Mouse (Mus musculus) limb, embryonic 10.5 days (tissue): ENCODE data around the gene Tenm1. TPM values are rescaled to one million over a fixed set of nuclear protein-coding genes. Genes with fewer than 3 reads are reported as not detected.

Experiments used
- DNase-seq: peaks from one replicate; pipeline ENCODE4 v3.0.0-alpha.2; 2017; ENCODE audit warnings: low spot score
- H3K27ac ChIP-seq: fragments of 300-500 bp; sonication (generic); 2 replicates; pipeline ENCODE4 v1.5.1; 2016; ENCODE audit warnings: mild to moderate bottlenecking
- H3K27me3 ChIP-seq: fragments of 300-500 bp; sonication (generic); 2 replicates; pipeline ENCODE4 v1.6.1; 2016; ENCODE audit warnings: low read depth, mild to moderate bottlenecking; ENCODE audit not compliant: poor library complexity, severe bottlenecking
- H3K36me3 ChIP-seq: fragments of 300-500 bp; sonication (generic); 2 replicates; pipeline ENCODE4 v1.6.1; 2016; ENCODE audit warnings: mild to moderate bottlenecking, moderate library complexity
- H3K4me1 ChIP-seq: fragments of 300-500 bp; sonication (generic); 2 replicates; pipeline ENCODE4 v1.6.1; 2016
- H3K4me3 ChIP-seq: fragments of 300-500 bp; sonication (generic); 2 replicates; pipeline ENCODE4 v1.5.1; 2016; ENCODE audit warnings: mild to moderate bottlenecking, moderate library complexity
- H3K9me3 ChIP-seq: fragments of 300-500 bp; sonication (generic); replicated peaks from 2 replicates; pipeline ENCODE4 v1.6.1; 2016; ENCODE audit warnings: mild to moderate bottlenecking
- WGBS: fragments of 180-500 bp; shearing (Covaris S2); methylation state at CpG from one replicate; pipeline ENCODE4 v1.1.7; 2016; 5-methylcytosine and 5-hydroxymethylcytosine counted together
- polyA plus RNA-seq: library from polyadenylated mRNA; unstranded; fragments of >200 nt; fragmentation: Nextera tagmentation; extraction: Ambion mirVana; gene quantifications from 2 replicates; pipeline ENCODE4 v1.2.1, GENCODE M21; 2016

The Tenm1 gene
- polyA plus RNA-seq, 1 experiment from 2014 or later, result 0.21 TPM

GRCm38 (mm10) chrX:42580521-42580920 is 848.4 kb downstream of the Tenm1 start:
- no peaks in the 10 kb centered on the region for H3K9me3 ChIP-seq
- H3K4me1 ChIP-seq, result no peaks in the 10 kb centered on the region
- no peaks in the 10 kb centered on the region for H3K36me3 ChIP-seq
- no peak overlapping the region for H3K27ac ChIP-seq
- no peaks in the 10 kb centered on the region for H3K27me3 ChIP-seq
- 68% methylated on average over 2 of the region's 2 CpGs for WGBS
- no peak overlapping the region for H3K4me3 ChIP-seq
- no peak for DNase-seq

- 79% methylated on average over 4 of the region's 4 CpGs for WGBS
- Histone ChIP-seq H3K4me3 (no peak overlapping the region), H3K36me3 (no peaks in the 10 kb centered on the region)
Observed at GRCm38 (mm10) chrX:42558683-42559082, 870.2 kb downstream of the Tenm1 start.

GRCm38 (mm10) chrX:42557284-42557683 is 871.6 kb downstream of the Tenm1 start:
- peak; percentile 48 for DNase-seq
- H3K27ac ChIP-seq, result no peak overlapping the region
- no peaks in the 10 kb centered on the region for H3K9me3 ChIP-seq
- 26% methylated on average over 7 of the region's 7 CpGs for WGBS
- no peaks in the 10 kb centered on the region for H3K27me3 ChIP-seq
- H3K4me1 ChIP-seq, result no peaks in the 10 kb centered on the region
- no peaks in the 10 kb centered on the region for H3K36me3 ChIP-seq
- H3K4me3 ChIP-seq, result no peak overlapping the region

More at GRCm38 (mm10) chrX:42558683-42559082, 870.2 kb downstream of the Tenm1 start:
- Histone ChIP-seq H3K27me3 (no peaks in the 10 kb centered on the region), H3K4me1 (no peaks in the 10 kb centered on the region), H3K27ac (no peak overlapping the region), H3K9me3 (no peaks in the 10 kb centered on the region)
- DNase-seq, result no peak

- Histone ChIP-seq H3K27ac (no peak overlapping the region), H3K27me3 (no peaks in the 10 kb centered on the region), H3K4me3 (no peak overlapping the region), H3K4me1 (no peaks in the 10 kb centered on the region), H3K36me3 (no peaks in the 10 kb centered on the region), H3K9me3 (no peaks in the 10 kb centered on the region)
- no peak for DNase-seq
- 91% methylated on average over 4 of the region's 4 CpGs for WGBS
Observed at GRCm38 (mm10) chrX:42548513-42548912, 880.4 kb downstream of the Tenm1 start.

GRCm38 (mm10) chrX:42545076-42545475 is 883.9 kb downstream of the Tenm1 start:
- no peak for DNase-seq
- H3K9me3 ChIP-seq, result no peaks in the 10 kb centered on the region
- no peak overlapping the region for H3K27ac ChIP-seq
- no peaks in the 10 kb centered on the region for H3K36me3 ChIP-seq
- H3K4me3 ChIP-seq, result no peak overlapping the region
- no peaks in the 10 kb centered on the region for H3K4me1 ChIP-seq
- no peaks in the 10 kb centered on the region for H3K27me3 ChIP-seq
- WGBS, result 88% methylated on average over 1 of the region's 1 CpGs

GRCm38 (mm10) chrX:42540756-42541053 is 888.2 kb downstream of the Tenm1 start:
- Histone ChIP-seq H3K4me1 (no peaks in the 10 kb centered on the region), H3K27me3 (no peaks in the 10 kb centered on the region), H3K9me3 (no peaks in the 10 kb centered on the region), H3K4me3 (no peak overlapping the region), H3K36me3 (no peaks in the 10 kb centered on the region), H3K27ac (no peak overlapping the region)
- WGBS, result 51% methylated on average over 5 of the region's 5 CpGs
- peak; percentile 55 for DNase-seq

- Histone ChIP-seq H3K27me3 (no peaks in the 10 kb centered on the region), H3K27ac (no peak overlapping the region), H3K9me3 (no peaks in the 10 kb centered on the region), H3K36me3 (no peaks in the 10 kb centered on the region), H3K4me1 (no peaks in the 10 kb centered on the region), H3K4me3 (no peak overlapping the region)
- WGBS, result 43% methylated on average over 3 of the region's 3 CpGs
- DNase-seq, result no peak
Observed at GRCm38 (mm10) chrX:42540030-42540755, 888.7 kb downstream of the Tenm1 start.

- Histone ChIP-seq H3K4me3 (no peak overlapping the region), H3K9me3 (no peaks in the 10 kb centered on the region), H3K27me3 (no peaks in the 10 kb centered on the region), H3K27ac (no peak overlapping the region), H3K36me3 (no peaks in the 10 kb centered on the region), H3K4me1 (no peaks in the 10 kb centered on the region)
- 82% methylated on average over 4 of the region's 4 CpGs for WGBS
- DNase-seq, result no peak
Observed at GRCm38 (mm10) chrX:42530703-42531102, 898.2 kb downstream of the Tenm1 start.

GRCm38 (mm10) chrX:42522868-42523267 is 906.1 kb downstream of the Tenm1 start:
- Histone ChIP-seq H3K27me3 (no peaks in the 10 kb centered on the region), H3K4me3 (no peak overlapping the region), H3K9me3 (no peaks in the 10 kb centered on the region), H3K36me3 (no peaks in the 10 kb centered on the region), H3K27ac (no peak overlapping the region), H3K4me1 (no peaks in the 10 kb centered on the region)
- WGBS, result 90% methylated on average over 2 of the region's 2 CpGs
- DNase-seq, result no peak

- no peaks in the 10 kb centered on the region for H3K9me3 ChIP-seq
- no peak for DNase-seq
- H3K4me1 ChIP-seq, result no peaks in the 10 kb centered on the region
- H3K27ac ChIP-seq, result no peak overlapping the region
- H3K4me3 ChIP-seq, result no peak overlapping the region
- H3K27me3 ChIP-seq, result no peaks in the 10 kb centered on the region
- H3K36me3 ChIP-seq, result no peaks in the 10 kb centered on the region
Observed at GRCm38 (mm10) chrX:42512567-42512966, 916.4 kb downstream of the Tenm1 start.

GRCm38 (mm10) chrX:42511105-42511504 is 917.8 kb downstream of the Tenm1 start:
- Histone ChIP-seq H3K27me3 (no peaks in the 10 kb centered on the region), H3K27ac (no peak overlapping the region), H3K36me3 (no peaks in the 10 kb centered on the region), H3K4me1 (no peaks in the 10 kb centered on the region), H3K4me3 (no peak overlapping the region), H3K9me3 (no peaks in the 10 kb centered on the region)
- WGBS, result 84% methylated on average over 2 of the region's 2 CpGs
- DNase-seq, result no peak

- H3K36me3 ChIP-seq, result no peaks in the 10 kb centered on the region
- H3K4me3 ChIP-seq, result no peak within 1 kb of the TSS
- no peaks in the 10 kb centered on the region for H3K4me1 ChIP-seq
- DNase-seq, result no peak
- no peaks in the 10 kb centered on the region for H3K27me3 ChIP-seq
- H3K9me3 ChIP-seq, result no peaks in the 10 kb centered on the region
- no peak within 1 kb of the TSS for H3K27ac ChIP-seq
- WGBS, result 84% methylated on average over 13 of the region's 13 CpGs
Observed at GRCm38 (mm10) chrX:42502291-42503043, 926.5 kb downstream of the Tenm1 start, which contains the start of gene Sh2d1a. TSS of gene Sh2d1a (plus strand) at chrX:42502453.

GRCm38 (mm10) chrX:42500538-42500937 is 928.4 kb downstream of the Tenm1 start:
- no peak for DNase-seq
- H3K4me1 ChIP-seq, result no peaks in the 10 kb centered on the region
- H3K27ac ChIP-seq, result no peak overlapping the region
- no peak overlapping the region for H3K4me3 ChIP-seq
- no peaks in the 10 kb centered on the region for H3K36me3 ChIP-seq
- no peaks in the 10 kb centered on the region for H3K27me3 ChIP-seq
- H3K9me3 ChIP-seq, result no peaks in the 10 kb centered on the region
